Mouse (Mus musculus): ENCODE measurements around the gene Usp46. TPM values are rescaled to one million over a fixed set of nuclear protein-coding genes. Genes with fewer than 3 reads are reported as not detected.

Gene Usp46
- total RNA-seq, 4 experiments from 2014 or later, result 119 to 153 (median 135) TPM

- no peak for DNase-seq (ENCODE audit: low spot score in 2 of 2)
Observed at GRCm38 (mm10) chr5:73958096-73958495, 110.1 kb downstream of the Usp46 start.

- no peak for DNase-seq (ENCODE audit: low spot score in 2 of 2)
Observed at GRCm38 (mm10) chr5:73955691-73956090, 112.5 kb downstream of the Usp46 start.

GRCm38 (mm10) chr5:73955005-73955404 is 113.2 kb downstream of the Usp46 start:
- no peak for DNase-seq (ENCODE audit: low spot score in 2 of 2)

- DNase-seq (ENCODE audit: low spot score in 2 of 2), result no peak
Observed at GRCm38 (mm10) chr5:73953066-73953614, 115.1 kb downstream of the Usp46 start.

GRCm38 (mm10) chr5:73951649-73952000 is 116.6 kb downstream of the Usp46 start:
- no peak for DNase-seq (ENCODE audit: low spot score in 2 of 2)

- DNase-seq (ENCODE audit: low spot score in 2 of 2), result peak in 1 of 2 experiments; percentile 14
Observed at GRCm38 (mm10) chr5:73950809-73951648, 117.2 kb downstream of the Usp46 start.

Other genes with a start within 250 kb of the Usp46 start
- 10 to 100 TPM; 60.9 to 67.0 (median 63.6) TPM for gene Rasl11b, start 126.9 kb upstream of the Usp46 start, total RNA-seq (2022)